Mouse (Mus musculus): ENCODE measurements around the gene Ltf. TPM values are rescaled to one million over a fixed set of nuclear protein-coding genes. Genes with fewer than 3 reads are reported as not detected.

Ltf gene
- total RNA-seq (2021), result under 1 TPM in 1 of 2 experiments, not detected in 1; 0.94 TPM

- intact Hi-C loops (cut with DNase I), result no loop called here
- no peak for DNase-seq (ENCODE audit: low spot score in 2 of 2)
Measured at GRCm38 (mm10) chr9:111019022-111019421, at the start of gene Ltf. TSS of gene Ltf (plus strand) at chr9:111019271.

- intact Hi-C loops (cut with DNase I), result no loop called here
- no peak for DNase-seq (ENCODE audit: low spot score in 2 of 2)
Measured at GRCm38 (mm10) chr9:110979411-110979810, 39.7 kb upstream of the Ltf start.

GRCm38 (mm10) chr9:110982351-110982750 is 36.7 kb upstream of the Ltf start:
- intact Hi-C loops (cut with DNase I), result no loop called here
- peak; percentile 13 for DNase-seq (ENCODE audit: low spot score in 2 of 2)

GRCm38 (mm10) chr9:110984096-110984495 is 35.0 kb upstream of the Ltf start:
- no peak for DNase-seq (ENCODE audit: low spot score in 2 of 2)
- intact Hi-C loops (cut with DNase I), result no loop called here

- no peak for DNase-seq (ENCODE audit: low spot score in 2 of 2)
- intact Hi-C loops (cut with DNase I), result no loop called here
Measured at GRCm38 (mm10) chr9:110985541-110985940, 33.5 kb upstream of the Ltf start.

- intact Hi-C loops (cut with DNase I), result no loop called here
- no peak for DNase-seq (ENCODE audit: low spot score in 2 of 2)
Measured at GRCm38 (mm10) chr9:110985951-110986350, 33.1 kb upstream of the Ltf start.

GRCm38 (mm10) chr9:110987331-110987730 is 31.7 kb upstream of the Ltf start:
- intact Hi-C loops (cut with DNase I), result no loop called here
- DNase-seq (ENCODE audit: low spot score in 2 of 2), result no peak

GRCm38 (mm10) chr9:110988078-110988477 is 31.0 kb upstream of the Ltf start:
- no peak for DNase-seq (ENCODE audit: low spot score in 2 of 2)
- intact Hi-C loops (cut with DNase I), result no loop called here

GRCm38 (mm10) chr9:110989141-110989540 is 29.9 kb upstream of the Ltf start:
- DNase-seq (ENCODE audit: low spot score in 2 of 2), result no peak
- intact Hi-C loops (cut with DNase I), result no loop called here

- intact Hi-C loops (cut with DNase I), result no loop called here
- no peak for DNase-seq (ENCODE audit: low spot score in 2 of 2)
Measured at GRCm38 (mm10) chr9:110989543-110989942, 29.5 kb upstream of the Ltf start.

GRCm38 (mm10) chr9:110990204-110990603 is 28.9 kb upstream of the Ltf start, which contains the start of gene Rtp3:
TSS of gene Rtp3 (minus strand) at chr9:110990583.
- DNase-seq (ENCODE audit: low spot score in 2 of 2), result no peak
- intact Hi-C loops (cut with DNase I), result no loop called here

GRCm38 (mm10) chr9:110993281-110993709 is 25.8 kb upstream of the Ltf start:
- DNase-seq (ENCODE audit: low spot score in 2 of 2), result no peak
- intact Hi-C loops (cut with DNase I), result no loop called here

- peak; percentile 59 to 64 for DNase-seq (ENCODE audit: low spot score in 2 of 2)
- intact Hi-C loops (cut with DNase I), result no loop called here
Measured at GRCm38 (mm10) chr9:110994716-110995172, 24.3 kb upstream of the Ltf start.

GRCm38 (mm10) chr9:110997245-110997644 is 21.8 kb upstream of the Ltf start:
- intact Hi-C loops (cut with DNase I), result loop anchor here (2.0 kb wide), 1 partner anchor 76 kb away; no protein-coding TSS in a partner anchor
- peak; percentile 59 to 61 for DNase-seq (ENCODE audit: low spot score in 2 of 2)

GRCm38 (mm10) chr9:110999056-110999455 is 20.0 kb upstream of the Ltf start:
- intact Hi-C loops (cut with DNase I), result no loop called here
- DNase-seq (ENCODE audit: low spot score in 2 of 2), result no peak

GRCm38 (mm10) chr9:110999856-111000255 is 19.2 kb upstream of the Ltf start:
- DNase-seq (ENCODE audit: low spot score in 2 of 2), result no peak
- intact Hi-C loops (cut with DNase I), result no loop called here

GRCm38 (mm10) chr9:111001621-111002020 is 17.4 kb upstream of the Ltf start:
- intact Hi-C loops (cut with DNase I), result no loop called here
- DNase-seq (ENCODE audit: low spot score in 2 of 2), result no peak

- intact Hi-C loops (cut with DNase I), result no loop called here
- no peak for DNase-seq (ENCODE audit: low spot score in 2 of 2)
Measured at GRCm38 (mm10) chr9:111003279-111003678, 15.8 kb upstream of the Ltf start.

- intact Hi-C loops (cut with DNase I), result no loop called here
- DNase-seq (ENCODE audit: low spot score in 2 of 2), result no peak
Measured at GRCm38 (mm10) chr9:111006544-111006943, 12.5 kb upstream of the Ltf start.

GRCm38 (mm10) chr9:111009763-111010162 is 9.3 kb upstream of the Ltf start:
- intact Hi-C loops (cut with DNase I), result no loop called here
- no peak for DNase-seq (ENCODE audit: low spot score in 2 of 2)

GRCm38 (mm10) chr9:111011550-111011949 is 7.5 kb upstream of the Ltf start:
- no peak for DNase-seq (ENCODE audit: low spot score in 2 of 2)
- intact Hi-C loops (cut with DNase I), result no loop called here

GRCm38 (mm10) chr9:111012041-111012440 is 7.0 kb upstream of the Ltf start:
- DNase-seq (ENCODE audit: low spot score in 2 of 2), result no peak
- intact Hi-C loops (cut with DNase I), result no loop called here
